Mouse (Mus musculus) liver, embryonic 14.5 days (tissue): ENCODE results near the gene P2ry6.

ENCODE experiments used
- CTCF ChIP-seq: IDR thresholded peaks from 2 replicates; pipeline ENCODE4 v1.5.1; 2016; ENCODE audit warnings: antibody characterized with exemption, low read depth, control low read depth
- EP300 ChIP-seq: IDR thresholded peaks from 2 replicates; pipeline ENCODE4 v1.6.1; 2016; ENCODE audit warnings: antibody characterized with exemption, low read depth

GRCm38 (mm10) chr7:100919006-100919808 is 55.2 kb downstream of the P2ry6 start:
- TF ChIP-seq CTCF (no peak), EP300 (no peak)
